ENCODE assay signal across 30 mouse cellular contexts in the genomic region with DNA sequence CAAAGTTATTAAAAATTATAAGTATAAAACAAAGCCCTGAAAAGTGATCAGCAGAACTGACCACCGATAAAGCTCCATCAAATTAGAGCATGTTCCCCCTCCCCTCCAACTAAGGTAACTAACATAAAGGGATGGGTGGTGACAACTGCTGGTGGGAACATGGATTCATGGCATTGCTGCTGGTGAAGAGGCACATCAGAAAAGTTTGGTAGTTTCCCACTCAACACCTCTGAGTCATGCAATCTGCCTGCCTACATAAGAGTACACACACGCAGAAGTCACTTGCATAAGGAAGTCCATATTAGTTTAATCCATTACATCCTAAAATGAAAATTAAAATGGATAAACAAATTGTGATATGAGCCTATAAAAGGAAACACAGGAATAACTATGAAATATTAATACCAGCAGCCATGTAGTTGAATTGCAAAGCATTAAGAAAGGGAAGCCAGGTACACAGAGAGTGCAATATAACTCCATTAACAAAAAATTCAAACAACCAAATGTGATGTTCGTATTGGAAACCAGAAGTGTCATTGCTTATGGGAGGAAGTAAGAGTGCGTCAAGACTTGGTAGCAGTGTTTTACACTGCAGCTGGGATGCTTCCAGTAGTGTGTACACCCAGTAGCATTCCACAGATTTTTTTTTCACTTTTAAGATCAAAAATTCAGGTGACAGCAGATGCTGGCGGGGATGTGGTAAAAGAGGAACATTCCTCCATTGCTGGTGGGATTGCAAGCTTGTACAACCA.
DNase-seq lines count a peak whose midpoint lies in the region; TF ChIP-seq lines count a peak whose summit lies in the region.
"Had no signal": no experiment of that assay in that cellular context is flagged by ENCODE, and none has a peak within 500 bp of the region (broad histone marks: within the 10 kb centered on the region; RNA-seq: fewer than 3 reads in every experiment).

No protein-coding gene starts in this region.

- DNase-seq in frontal cortex, adult 2 months (ENCODE audit: extremely low spot score in 1 of 2, low spot score in 1 of 2) = peak; percentile 74
- no peak for DNase-seq in frontal cortex, postnatal 10 days (ENCODE audit: low spot score in 2 of 2)
- peak; percentile 39 for DNase-seq in left cerebral cortex, adult 11 months (ENCODE audit: low spot score)
- no peak for DNase-seq in left cerebral cortex, postnatal 4 days
- peak; percentile 40 to 52 for DNase-seq in left cerebral cortex, postnatal 36 days (ENCODE audit: low spot score in 2 of 2)
- DNase-seq in cerebellum, adult 8-10 months = no peak
- no peak for DNase-seq in natural killer cell, adult 2 months (ENCODE audit: low spot score in 2 of 2)
- DNase-seq: adrenal gland, adult 8-10 months; cerebellum, adult 11 months; cerebellum, adult 9-11 months; gastrocnemius, postnatal 10 days; heart, postnatal 14 days; kidney, adult 11 months; kidney, postnatal 14 days; lung, adult 2 months; lung, postnatal 10 days; spleen, adult 18-20 months; thymus, adult 18-20 months; thymus, postnatal 36 days had no signal

- H3K4me3 ChIP-seq in cortical plate, adult 2 months (ENCODE audit: insufficient read depth, low read length) = no peak overlapping the region
- H3K4me3 ChIP-seq: erythroblast, embryonic 14.5 days; hindbrain, embryonic 10.5 days; hindbrain, embryonic 15.5 days; layer of hippocampus, adult 2 months; limb, embryonic 10.5 days; limb, embryonic 15.5 days; midbrain, embryonic 13.5 days; neural tube, embryonic 15.5 days had no signal

- TF ChIP-seq CTCF in cortical plate, adult 2 months (IDR thresholded peaks at IDR 0.05; ENCODE audit: extremely low read depth, insufficient read depth, low read length) = no peak

- TF ChIP-seq POLR2A in cortical plate, adult 2 months (IDR thresholded peaks at IDR 0.05; ENCODE audit: extremely low read depth, insufficient read depth, low read length) = no peak

- peak overlapping the region; percentile 46; the same call in 1 of the 2 replicates for H3K27ac ChIP-seq in cortical plate, adult 2 months (ENCODE audit: insufficient read depth, low read length)
- H3K27ac ChIP-seq: hindbrain, embryonic 10.5 days; hindbrain, embryonic 15.5 days; layer of hippocampus, adult 2 months; limb, embryonic 10.5 days; limb, embryonic 15.5 days; liver, embryonic 14.5 days; macrophage; midbrain, embryonic 13.5 days; neural tube, embryonic 15.5 days had no signal

- H3K4me1 ChIP-seq in cortical plate, adult 2 months (ENCODE audit: control insufficient read depth, insufficient read depth, low read length) = no peaks in the 10 kb centered on the region; the same call in 1 of the 2 replicates
- H3K4me1 ChIP-seq: hindbrain, embryonic 10.5 days; hindbrain, embryonic 15.5 days; limb, embryonic 10.5 days; limb, embryonic 15.5 days; midbrain, embryonic 13.5 days; neural tube, embryonic 15.5 days had no signal

- intact Hi-C loops in left cerebral cortex, postnatal 4 days (cut with DNase I) = no loop called here
- intact Hi-C loops in left cerebral cortex, postnatal 36 days (cut with DNase I) = no loop called here

Comparison
In these comparisons a context has a peak if more than half of its experiments do, and no peak if none do; other contexts are left out.
1. DNase-seq: peak in frontal cortex, adult 2 months (2 of 2), left cerebral cortex, adult 11 months (single experiment) and left cerebral cortex, postnatal 36 days (2 of 2); none in frontal cortex, postnatal 10 days (0 of 2), left cerebral cortex, postnatal 4 days (single experiment), cerebellum, adult 8-10 months (single experiment) and natural killer cell, adult 2 months (0 of 2).